Mouse (Mus musculus): ENCODE measurements around the gene Tube1. TPM values are rescaled to one million over a fixed set of nuclear protein-coding genes. Genes with fewer than 3 reads are reported as not detected.

Gene Tube1
- polyA plus RNA-seq, 1 experiment from 2014 or later = 14.4 TPM

Other genes with a start within 250 kb of the Tube1 start
- gene Lama4, start 168.5 kb upstream of the Tube1 start, polyA plus RNA-seq (2015; fragmentation: Nextera tagmentation; extraction: Ambion mirVana) = 11.2 and 13.3 TPM in 2 replicates
- 26.2 and 27.4 TPM in 2 replicates for gene Fam229b, start 62 bp upstream of the Tube1 start, polyA plus RNA-seq (2015; fragmentation: Nextera tagmentation; extraction: Ambion mirVana)
- gene Ccn6, start 29.8 kb downstream of the Tube1 start, polyA plus RNA-seq (2015; fragmentation: Nextera tagmentation; extraction: Ambion mirVana) = 0.28 TPM in 1 of 2 replicates, not detected in the other
- 58.8 and 61.4 TPM in 2 replicates for gene Fyn, start 234.9 kb downstream of the Tube1 start, polyA plus RNA-seq (2015; fragmentation: Nextera tagmentation; extraction: Ambion mirVana)

Measured in forebrain, embryonic 13.5 days (tissue).